Mouse (Mus musculus) 3134 (cell line): ENCODE measurements at regions not wholly inside any gene's neighbourhood (a gene's known extent, or its start where the extent isn't known, plus 50 kb on each side); places are given as distances from the start of the nearest gene placed in this dataset.
"Not testable (repeated sequence)": the region's sequence is repeated elsewhere in the genome, so short reads cannot be mapped to it uniquely, and the experiment has no call there.

ENCODE experiments used
- DNase-seq: peaks from one replicate; pipeline ENCODE4 v3.0.0-alpha.2; 2011; ENCODE audit warnings: low spot score; ENCODE audit not compliant: insufficient read length; ENCODE audit errors: extremely low read depth

- no peak for DNase-seq
Observed at GRCm38 (mm10) chr15:3909471-3909870, 69.9 kb downstream of the Fbxo4 start.

- no peak for DNase-seq
Observed at GRCm38 (mm10) chr15:3908721-3909120, 70.7 kb downstream of the Fbxo4 start.

DNA sequence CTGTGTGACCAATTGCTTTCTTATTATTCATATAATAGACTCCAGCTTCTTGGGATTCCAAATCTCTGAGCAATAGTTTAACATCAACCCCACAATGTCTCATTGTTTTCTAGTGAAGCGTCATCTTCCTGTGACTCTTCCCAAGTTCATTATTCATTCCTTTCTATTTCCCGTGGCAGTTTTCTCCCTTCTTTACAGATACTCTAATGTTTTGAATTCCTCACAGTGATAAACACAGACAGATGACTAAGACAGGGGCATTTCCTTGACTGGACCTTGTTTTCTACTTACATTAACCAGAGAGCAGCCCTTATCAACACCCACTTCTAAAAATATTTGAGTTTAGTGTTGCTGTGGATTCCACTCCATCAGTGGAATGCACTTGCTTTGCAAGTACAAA lies 73.8 kb downstream of the Fbxo4 start:
- DNase-seq: peak; percentile 14

DNA sequence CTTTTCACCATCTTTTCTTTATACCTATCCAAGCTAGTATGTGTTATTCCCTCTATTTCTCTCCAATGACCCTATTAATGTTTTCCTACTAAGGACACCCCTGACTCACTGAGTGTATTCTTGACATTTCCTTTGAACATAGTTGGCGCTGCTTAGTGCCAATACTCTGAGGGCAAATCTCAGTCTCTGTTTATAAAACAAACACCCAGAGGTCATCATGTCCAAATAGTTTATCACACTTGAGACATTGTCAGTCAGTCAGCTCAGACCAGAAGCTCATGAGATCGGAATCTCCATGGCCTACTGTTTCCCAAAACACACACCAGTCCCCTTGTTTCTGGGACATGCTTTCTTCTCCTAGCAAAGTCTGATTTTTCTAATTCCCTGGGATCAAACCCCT lies 100.9 kb downstream of the Fbxo4 start:
- no peak for DNase-seq

DNA sequence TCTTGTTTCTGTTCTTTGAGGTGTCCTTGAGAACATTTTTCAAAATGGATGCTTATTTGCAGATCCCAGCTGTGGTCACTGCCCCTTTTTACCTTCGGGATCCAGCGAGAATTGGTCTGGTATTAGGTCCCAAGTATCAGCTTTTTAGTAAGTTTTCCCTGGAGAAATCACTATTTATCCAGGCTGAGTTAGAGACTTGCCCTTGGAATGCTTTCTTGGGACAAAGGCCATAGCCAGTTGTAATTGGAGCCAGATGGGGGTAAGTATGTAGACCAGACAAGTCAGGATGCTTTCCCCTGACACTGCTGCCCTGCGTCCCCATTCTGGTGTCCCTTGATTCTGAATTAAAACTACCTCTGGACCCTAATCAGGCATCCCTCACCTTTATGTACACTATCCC lies 101.9 kb downstream of the Fbxo4 start:
- no peak for DNase-seq

- not testable (repeated sequence) for DNase-seq
Observed at GRCm38 (mm10) chr15:3875210-3875861, 104.0 kb downstream of the Fbxo4 start.

GRCm38 (mm10) chr15:3831802-3832201 lies 147.6 kb downstream of the Fbxo4 start:
- no peak for DNase-seq

DNA sequence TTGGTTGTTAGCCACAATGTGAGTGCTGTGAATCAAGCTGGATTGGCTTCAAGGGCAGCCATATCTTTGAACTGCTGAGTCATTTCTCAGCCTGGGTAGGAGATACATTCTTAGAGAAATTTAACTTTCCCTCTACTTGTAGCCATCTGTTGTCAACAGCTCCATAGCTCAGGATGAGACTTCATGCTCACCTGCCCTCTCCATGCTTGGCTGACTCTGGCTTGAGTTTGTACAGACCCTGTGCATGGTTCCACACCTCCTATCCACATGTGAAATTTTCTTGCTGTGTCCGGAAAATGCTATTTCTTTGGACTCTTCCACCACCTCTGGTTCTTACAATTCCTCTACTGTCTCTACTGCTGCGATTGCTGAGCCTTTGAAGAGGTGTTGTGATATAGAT lies 173.9 kb downstream of the Fbxo4 start:
- DNase-seq: no peak

DNA sequence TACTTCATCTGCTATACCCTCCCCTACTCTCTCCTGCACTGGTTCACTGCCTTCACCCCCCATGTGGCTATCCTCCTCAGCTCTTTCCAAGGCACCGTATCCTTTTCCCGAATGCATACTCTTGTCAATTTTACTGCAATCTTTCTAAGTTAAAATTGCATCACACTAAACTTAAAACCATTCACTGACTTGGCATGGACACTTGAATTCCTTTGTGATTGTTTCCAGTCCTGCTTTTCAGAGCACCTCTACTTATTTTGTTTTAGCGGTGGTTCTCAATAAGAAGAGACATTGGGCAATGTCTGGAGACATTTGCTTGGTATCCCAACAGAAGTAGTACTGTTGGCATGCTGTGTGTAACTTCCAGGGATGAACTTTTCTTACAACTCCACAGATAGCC lies 192.6 kb upstream of the Ghr start:
- DNase-seq: no peak

DNA sequence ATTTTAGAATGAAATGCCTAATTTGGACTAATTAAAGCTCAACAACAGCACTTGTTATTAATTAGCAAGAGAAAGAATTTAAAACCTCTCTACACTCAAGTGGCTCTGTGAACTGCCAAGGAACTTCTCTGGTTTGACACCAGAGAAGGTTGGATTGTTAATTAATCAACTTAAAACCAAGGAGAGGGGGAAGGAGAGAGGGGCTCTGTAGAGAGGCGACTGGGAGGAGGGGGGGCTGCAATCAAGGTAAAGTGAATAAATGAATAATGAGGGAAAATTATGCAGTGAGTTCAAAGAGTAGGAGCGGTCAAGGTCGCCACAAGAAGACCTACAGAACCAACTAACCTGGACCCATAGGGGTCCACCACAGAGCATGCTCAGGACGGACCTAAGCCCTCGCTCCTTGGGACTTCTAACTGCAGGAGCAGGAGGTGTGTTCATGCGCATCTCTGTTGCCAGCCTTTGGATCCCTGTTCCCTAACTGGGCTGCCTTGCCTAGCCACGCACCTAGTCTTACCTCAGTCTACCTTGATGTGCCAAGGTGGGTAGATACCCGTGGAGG lies 189.0 kb upstream of the Ghr start:
- DNase-seq: no peak

DNA sequence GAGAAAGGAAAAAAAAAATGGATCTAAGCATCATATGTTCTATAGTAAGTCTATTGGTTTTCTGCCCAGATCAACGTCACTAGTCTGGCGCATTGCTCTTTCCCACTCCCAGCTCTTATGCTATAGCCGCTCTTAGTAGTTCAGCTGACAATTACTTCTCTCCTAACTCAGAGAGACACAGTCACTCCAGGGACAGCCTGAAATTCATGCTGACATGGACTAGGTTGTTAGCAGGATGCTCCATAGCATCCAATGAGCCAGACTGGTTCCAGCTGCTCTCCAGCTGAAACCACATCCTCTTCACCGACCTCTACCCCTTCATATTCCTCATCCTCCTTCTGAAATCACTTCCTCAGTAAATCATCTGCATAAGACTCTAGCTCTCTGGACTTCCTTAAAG lies 187.0 kb upstream of the Ghr start:
- DNase-seq: no peak

DNA sequence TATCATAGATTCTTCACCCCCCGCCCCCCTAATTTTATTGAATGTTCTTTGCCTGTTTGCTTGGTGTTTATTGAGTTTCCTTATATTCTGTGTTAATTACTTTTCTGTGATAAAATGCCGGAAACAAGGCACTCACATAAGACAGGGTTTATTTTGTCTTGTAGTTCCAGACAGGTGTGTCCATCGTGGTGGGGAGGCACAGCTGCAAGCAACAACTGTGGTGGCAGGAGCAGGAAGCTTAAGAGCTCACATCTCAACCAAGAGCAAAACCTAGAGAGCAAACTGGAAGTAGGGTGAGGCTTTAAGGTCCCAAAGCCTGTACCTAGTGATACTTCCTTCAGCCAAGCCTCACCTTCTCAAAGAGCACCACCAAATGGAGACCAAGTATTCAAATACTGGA lies 181.4 kb upstream of the Ghr start:
- DNase-seq: no peak

- no peak for DNase-seq
Observed at GRCm38 (mm10) chr15:3760396-3760795, 177.1 kb upstream of the Ghr start.

DNA sequence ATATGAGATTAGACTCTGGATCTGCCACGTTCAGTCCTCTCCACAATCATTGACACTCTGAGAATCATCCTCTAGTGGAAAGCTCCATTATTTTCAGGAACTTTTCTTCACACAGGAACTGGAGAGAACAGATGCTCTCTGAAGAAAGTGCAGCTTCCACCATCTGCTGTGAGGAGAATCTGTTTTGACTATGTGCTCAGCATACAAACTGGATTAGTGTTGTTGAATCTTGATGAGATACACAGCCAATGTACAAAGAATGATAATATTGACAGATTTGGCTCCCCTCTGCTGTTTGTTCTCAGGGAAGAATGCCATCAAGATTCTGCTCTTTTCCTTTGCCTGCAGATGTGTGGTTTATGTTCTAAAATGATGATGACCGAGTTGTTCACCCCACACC lies 172.3 kb upstream of the Ghr start:
- DNase-seq: no peak

GRCm38 (mm10) chr15:3748072-3748471 lies 164.8 kb upstream of the Ghr start:
- DNase-seq: not testable (repeated sequence)

DNA sequence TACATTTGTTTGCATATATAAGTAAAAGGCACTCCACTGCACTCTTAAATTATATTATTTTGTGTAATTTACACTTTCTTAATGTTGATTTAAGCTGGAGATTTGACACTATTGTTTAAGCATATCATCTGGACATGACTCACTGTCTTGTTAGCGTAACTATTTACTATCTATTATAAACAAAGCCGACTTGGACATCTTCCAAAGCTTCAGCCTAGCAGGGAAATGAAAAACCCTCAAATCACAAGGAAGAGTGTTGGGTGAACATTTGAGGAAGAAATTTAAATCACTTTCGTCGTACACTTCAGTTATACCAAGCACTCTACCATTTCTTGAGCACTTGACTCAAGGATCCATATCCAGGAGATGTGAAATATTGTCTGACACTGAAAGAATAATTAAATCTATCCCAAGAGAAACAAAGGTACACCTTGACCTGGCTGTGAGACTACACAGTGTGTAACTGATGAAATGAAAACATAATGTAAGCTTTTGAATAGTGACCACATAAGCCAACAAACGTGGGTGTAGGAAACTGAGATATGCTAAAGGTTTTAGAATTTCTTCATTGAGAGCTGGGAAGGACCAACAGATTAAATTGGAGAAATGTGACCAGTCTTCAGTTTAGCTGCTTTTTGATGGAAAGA lies 160.0 kb upstream of the Ghr start:
- DNase-seq: no peak

DNA sequence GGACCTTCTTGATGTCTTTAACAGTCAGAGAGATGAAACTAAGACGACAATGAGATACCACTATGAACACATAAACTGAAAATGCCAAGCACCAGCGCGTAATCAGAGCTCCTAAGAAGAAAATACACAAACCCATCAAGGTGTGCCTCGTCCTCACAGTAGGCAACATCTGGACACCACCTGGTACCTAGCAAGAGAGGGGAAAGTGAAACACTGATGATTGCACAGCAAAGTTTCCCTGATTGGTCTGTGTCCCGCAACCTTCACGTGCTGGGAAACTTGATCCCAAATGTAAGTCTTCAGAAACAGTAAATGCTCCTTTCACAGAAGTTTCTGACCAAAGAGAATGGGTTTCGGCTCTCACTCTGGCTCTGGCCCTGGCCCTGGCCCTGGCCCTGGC lies 158.9 kb upstream of the Ghr start:
- DNase-seq: no peak

DNA sequence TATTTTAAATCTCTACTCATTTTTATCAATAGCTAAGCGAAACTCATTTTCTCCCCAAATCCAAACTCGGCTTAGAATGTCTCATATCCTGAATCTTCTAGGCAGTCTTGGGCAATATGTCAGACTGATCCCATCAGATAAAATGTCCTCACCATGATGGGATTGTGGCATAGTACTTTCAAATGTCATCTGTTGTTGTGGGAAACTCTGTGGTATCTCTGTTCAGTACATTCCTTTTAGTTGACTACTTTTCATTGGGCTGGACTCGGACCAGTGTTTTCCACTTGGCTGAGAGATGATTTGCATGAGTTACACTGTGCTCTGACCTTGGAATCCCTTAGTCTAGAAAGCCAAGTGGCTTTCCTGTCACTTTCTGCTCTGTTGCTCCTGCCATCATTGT lies 141.9 kb upstream of the Ghr start:
- peak; percentile 57 for DNase-seq

DNA sequence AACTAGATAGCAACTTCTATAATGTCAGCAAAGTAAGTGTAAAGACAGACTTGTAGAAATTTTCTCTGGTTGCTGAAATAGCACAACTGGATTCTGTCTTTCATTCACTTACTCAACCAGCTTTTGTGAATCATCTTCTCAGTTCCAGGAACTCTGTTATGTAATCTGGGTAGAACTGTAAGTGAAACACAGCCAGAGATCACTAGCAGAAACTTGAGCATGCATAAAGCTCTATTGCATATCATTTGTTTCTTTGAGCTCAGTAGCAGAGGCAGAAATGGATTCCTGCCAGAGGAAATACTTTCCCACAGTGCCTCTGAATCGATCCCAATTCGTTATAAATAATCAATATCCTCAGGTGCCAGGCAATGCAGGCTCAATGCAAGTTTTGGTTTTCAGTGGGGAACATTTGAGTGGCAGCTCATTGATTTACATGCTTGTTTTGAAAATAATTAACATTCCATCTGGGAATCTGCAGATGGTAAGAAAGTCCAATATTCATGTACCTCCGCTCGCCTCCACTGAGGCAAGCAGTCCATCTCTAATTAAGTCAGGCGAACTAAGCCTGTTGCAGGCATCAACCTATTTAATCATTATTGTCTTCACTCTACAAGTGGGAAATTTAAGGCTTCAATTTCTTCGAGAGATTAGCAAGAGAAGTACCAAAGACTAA lies 137.5 kb upstream of the Ghr start:
- no peak for DNase-seq

DNA sequence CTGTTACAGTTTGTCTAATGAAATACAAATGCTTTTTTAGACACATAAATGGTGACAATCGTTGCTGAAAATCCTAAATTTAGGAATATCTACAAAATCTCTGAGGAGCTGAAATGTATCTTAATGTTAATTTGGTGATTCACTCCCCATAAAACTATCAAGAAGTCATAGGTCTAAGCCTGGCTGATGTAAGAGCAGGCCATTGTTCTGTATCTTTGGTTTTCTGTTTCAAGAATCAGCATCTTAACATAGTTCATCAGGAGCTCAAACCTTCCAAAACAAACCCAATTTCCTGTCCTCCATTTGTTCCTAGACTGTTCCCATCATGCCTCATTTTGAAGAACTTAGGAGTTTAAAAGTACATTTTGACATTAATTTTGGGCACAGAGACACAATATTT lies 128.5 kb upstream of the Ghr start:
- DNase-seq: no peak

DNA sequence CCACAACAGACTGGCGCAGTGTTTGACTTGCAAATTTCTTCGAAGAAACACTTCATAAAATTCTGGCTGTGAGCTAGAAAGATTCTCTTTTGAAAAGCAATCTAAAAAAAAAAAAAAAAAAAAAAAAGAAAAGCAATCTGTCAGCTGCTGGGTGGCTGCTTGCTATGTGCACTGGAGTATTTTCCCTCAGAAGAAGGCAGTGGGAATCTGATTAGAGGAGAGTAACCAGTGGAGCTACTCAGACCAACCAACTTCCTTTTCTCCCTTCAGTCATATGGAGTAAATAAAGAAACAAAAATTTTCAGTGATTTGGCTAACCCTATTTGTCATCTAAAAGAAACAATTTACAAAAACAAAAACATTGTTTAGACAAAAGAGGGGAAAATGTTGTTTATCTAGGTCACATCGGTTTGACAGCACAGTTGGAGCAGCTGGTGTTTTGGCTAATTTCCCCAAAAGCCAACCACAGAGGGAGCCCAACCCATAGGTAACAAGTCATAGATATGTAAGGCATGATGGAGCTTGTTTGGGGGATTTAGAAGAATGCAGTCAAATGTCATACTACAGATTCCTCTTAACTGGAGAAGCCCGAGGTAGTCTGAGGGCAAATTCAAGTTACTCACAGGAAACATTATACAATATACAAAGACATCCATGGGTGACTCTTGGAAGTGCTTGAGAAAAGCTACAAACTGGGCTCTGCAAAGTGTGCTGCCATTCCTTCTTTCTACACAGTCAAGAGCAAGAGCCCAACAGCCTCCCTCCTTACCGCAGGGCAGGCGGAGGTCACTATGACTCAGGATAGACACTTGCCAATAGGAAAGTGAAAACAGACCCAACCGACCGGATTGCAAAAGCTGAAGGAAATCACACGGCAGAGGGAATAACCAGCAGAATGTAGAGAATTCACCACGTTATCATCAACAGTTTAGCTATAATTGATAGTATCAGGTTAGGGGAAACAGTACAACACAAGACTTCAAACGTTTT lies 124.1 kb upstream of the Ghr start:
- DNase-seq: peak; percentile 60
